Mouse (Mus musculus): ENCODE data around the gene Ankrd13c. TPM values are rescaled to one million over a fixed set of nuclear protein-coding genes. Genes with fewer than 3 reads are reported as not detected.

The Ankrd13c gene
- 12.8 and 14.8 TPM in 2 replicates for polyA plus RNA-seq (2015; fragmentation: Nextera tagmentation; extraction: Ambion mirVana)

GRCm38 (mm10) chr3:157946843-157947358 lies at the start of gene Ankrd13c:
Gene Ankrd13c (plus strand): TSS chr3:157947239.

GRCm38 (mm10) chr3:157924692-157925328 lies 22.2 kb upstream of the Ankrd13c start, which contains the start of gene Cth:
Gene Cth (minus strand): TSS chr3:157925077.

GRCm38 (mm10) chr3:158036329-158036988 lies 89.4 kb downstream of the Ankrd13c start, which contains the start of the genes Srsf11 and Lrrc40:
Gene Srsf11 (minus strand): TSS chr3:158036639.
Gene Lrrc40 (plus strand): TSS chr3:158036662.

Other genes with a start within 250 kb of the Ankrd13c start
- gene Cth, start 22.2 kb upstream of the Ankrd13c start, polyA plus RNA-seq (2015; fragmentation: Nextera tagmentation; extraction: Ambion mirVana): 6.9 and 8.3 TPM in 2 replicates
- 132 and 137 TPM in 2 replicates for gene Srsf11, start 89.4 kb downstream of the Ankrd13c start, polyA plus RNA-seq (2015; fragmentation: Nextera tagmentation; extraction: Ambion mirVana)
- gene Lrrc40, start 89.4 kb downstream of the Ankrd13c start, polyA plus RNA-seq (2015; fragmentation: Nextera tagmentation; extraction: Ambion mirVana): 16.9 and 23.4 TPM in 2 replicates